Mouse (Mus musculus): ENCODE measurements around the gene Selenom.

The Selenom gene

GRCm38 (mm10) chr11:3514529-3515054 is at the start of gene Selenom:
Gene Selenom, plus strand, starts transcription at chr11:3514684.
- peak; percentile 92 to 93 for DNase-seq (ENCODE audit: low spot score in 2 of 2)

GRCm38 (mm10) chr11:3471448-3471850 is 43.0 kb upstream of the Selenom start:
- DNase-seq (ENCODE audit: low spot score in 2 of 2) = no peak

- DNase-seq (ENCODE audit: low spot score in 2 of 2) = peak; percentile 74 to 91
Observed at GRCm38 (mm10) chr11:3472484-3472883, 42.0 kb upstream of the Selenom start.

- no peak for DNase-seq (ENCODE audit: low spot score in 2 of 2)
Observed at GRCm38 (mm10) chr11:3474480-3475115, 39.9 kb upstream of the Selenom start.

- no peak for DNase-seq (ENCODE audit: low spot score in 2 of 2)
Observed at GRCm38 (mm10) chr11:3475489-3475888, 39.0 kb upstream of the Selenom start.

GRCm38 (mm10) chr11:3483980-3484642 is 30.4 kb upstream of the Selenom start:
- peak; percentile 72 to 80 for DNase-seq (ENCODE audit: low spot score in 2 of 2)

- no peak for DNase-seq (ENCODE audit: low spot score in 2 of 2)
Observed at GRCm38 (mm10) chr11:3486349-3486748, 28.1 kb upstream of the Selenom start.

GRCm38 (mm10) chr11:3487952-3488570 is 26.4 kb upstream of the Selenom start, which contains the start of gene Pla2g3:
Gene Pla2g3, plus strand, starts transcription at chr11:3488284.
- peak in 1 of 2 experiments; percentile 52 for DNase-seq (ENCODE audit: low spot score in 2 of 2)

GRCm38 (mm10) chr11:3489036-3489435 is 25.4 kb upstream of the Selenom start:
- no peak for DNase-seq (ENCODE audit: low spot score in 2 of 2)

- no peak for DNase-seq (ENCODE audit: low spot score in 2 of 2)
Observed at GRCm38 (mm10) chr11:3492748-3493147, 21.7 kb upstream of the Selenom start.

GRCm38 (mm10) chr11:3494857-3495256 is 19.6 kb upstream of the Selenom start:
- no peak for DNase-seq (ENCODE audit: low spot score in 2 of 2)

GRCm38 (mm10) chr11:3495496-3495895 is 19.0 kb upstream of the Selenom start:
- no peak for DNase-seq (ENCODE audit: low spot score in 2 of 2)

- no peak for DNase-seq (ENCODE audit: low spot score in 2 of 2)
Observed at GRCm38 (mm10) chr11:3496756-3497155, 17.7 kb upstream of the Selenom start.

GRCm38 (mm10) chr11:3497296-3497695 is 17.2 kb upstream of the Selenom start:
- DNase-seq (ENCODE audit: low spot score in 2 of 2) = no peak

- DNase-seq (ENCODE audit: low spot score in 2 of 2) = no peak
Observed at GRCm38 (mm10) chr11:3502057-3502456, 12.4 kb upstream of the Selenom start.

- no peak for DNase-seq (ENCODE audit: low spot score in 2 of 2)
Observed at GRCm38 (mm10) chr11:3502459-3503072, 11.9 kb upstream of the Selenom start.

GRCm38 (mm10) chr11:3503755-3504693 is 10.5 kb upstream of the Selenom start:
- no peak for DNase-seq (ENCODE audit: low spot score in 2 of 2)

GRCm38 (mm10) chr11:3508226-3508625 is 6.3 kb upstream of the Selenom start:
- no peak for DNase-seq (ENCODE audit: low spot score in 2 of 2)

GRCm38 (mm10) chr11:3509181-3510085 is 5.1 kb upstream of the Selenom start:
- DNase-seq (ENCODE audit: low spot score in 2 of 2) = no peak

- DNase-seq (ENCODE audit: low spot score in 2 of 2) = no peak
Observed at GRCm38 (mm10) chr11:3510321-3510720, 4.2 kb upstream of the Selenom start.

All from right cerebral cortex, postnatal 10 days (tissue).